Mouse (Mus musculus) small intestine, adult 2 months (tissue): ENCODE results near the gene Amd1.

ENCODE experiments used
- CTCF ChIP-seq: fragments of 200-500 bp; IDR thresholded peaks from 2 replicates; pipeline ENCODE4 v1.5.1; 2012; ENCODE audit warnings: low read depth, mild to moderate bottlenecking, control low read depth, inconsistent platforms, low read length, moderate library complexity, mixed read lengths; ENCODE audit not compliant: insufficient replicate concordance, insufficient read length; ENCODE audit errors: extremely low read depth
- POLR2A ChIP-seq: fragments of 200-500 bp; IDR thresholded peaks from 2 replicates; pipeline ENCODE4 v1.6.1; 2012; ENCODE audit warnings: low read depth, mild to moderate bottlenecking, control low read depth, inconsistent platforms, low read length, moderate library complexity

DNA sequence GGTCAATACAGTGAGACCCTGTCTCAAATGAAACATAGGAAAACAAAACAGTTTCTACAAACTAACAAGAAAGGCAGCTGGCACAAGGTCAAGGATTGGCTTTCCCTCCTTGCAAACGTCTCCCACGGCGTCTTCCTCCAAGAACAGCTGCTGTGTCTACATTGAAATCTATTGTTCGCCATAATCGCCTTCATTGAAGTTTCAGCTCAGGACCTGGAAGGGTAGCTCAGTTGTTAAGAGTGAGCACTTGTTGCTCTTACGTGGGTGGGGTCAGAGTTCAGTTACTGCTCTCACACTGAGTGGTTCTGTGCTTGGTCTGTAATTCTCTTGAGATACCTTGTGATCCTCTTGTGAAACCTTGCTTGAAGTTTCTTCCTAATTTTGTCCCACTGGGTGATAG is 30.9 kb upstream of the Amd1 start:
- TF ChIP-seq POLR2A, result no peak
- TF ChIP-seq CTCF, result no peak
